Mouse (Mus musculus) kidney, postnatal 10 days (tissue): ENCODE data around the gene Gm10715.
"Not testable (repeated sequence)": the region's sequence is repeated elsewhere in the genome, so short reads cannot be mapped to it uniquely, and the experiment has no call there.

ENCODE experiments used
- DNase-seq: peaks from one replicate; pipeline ENCODE4 v3.0.0; 2021; ENCODE audit warnings: mixed read lengths

Gm10715 gene

DNA sequence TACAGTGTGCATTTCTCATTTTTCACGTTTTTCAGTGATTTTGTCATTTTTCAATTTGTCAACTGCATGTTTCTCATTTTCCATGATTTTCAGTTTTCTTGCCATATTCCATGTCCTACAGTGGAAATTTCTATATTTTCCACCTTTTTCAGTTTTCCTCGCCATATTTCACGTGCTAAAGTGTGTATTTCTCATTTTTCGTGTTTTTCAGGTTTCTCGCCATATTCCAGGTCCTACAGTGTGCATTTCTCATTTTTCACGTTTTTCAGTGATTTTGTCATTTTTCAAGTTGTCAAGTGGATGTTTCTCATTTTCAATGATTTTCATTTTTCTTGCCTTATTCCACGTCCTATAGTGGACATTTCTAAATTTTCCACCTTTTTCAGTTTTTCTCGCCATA is at the start of gene Gm10715:
TSS of gene Gm10715 (plus strand) at position 301 of the 400 bp plus-strand sequence.
- DNase-seq = not testable (repeated sequence)

DNA sequence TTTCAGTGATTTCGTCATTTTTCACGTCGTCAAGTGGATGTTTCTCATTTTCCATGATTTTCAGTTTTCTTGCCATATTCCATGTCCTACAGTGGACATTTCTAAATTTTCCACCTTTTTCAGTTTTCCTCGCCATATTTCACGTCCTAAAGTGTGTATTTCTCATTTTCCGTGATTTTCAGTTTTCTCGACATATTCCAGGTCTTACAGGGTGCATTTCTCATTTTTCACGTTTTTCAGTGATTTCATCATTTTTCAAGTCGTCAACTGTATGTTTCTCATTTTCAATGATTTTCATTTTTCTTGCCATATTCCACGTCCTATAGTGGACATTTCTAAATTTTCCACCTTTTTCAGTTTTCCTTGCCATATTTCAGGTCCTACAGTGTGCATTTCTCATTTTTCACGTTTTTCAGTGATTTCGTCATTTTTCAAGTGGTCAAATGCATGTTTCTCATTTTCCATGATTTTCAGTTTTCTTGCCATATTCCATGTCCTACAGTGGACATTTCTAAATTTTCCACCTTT is 36.2 kb upstream of the Gm10715 start, which contains the start of gene Gm10722:
TSS of gene Gm10722 (plus strand) at position 478 of the 528 bp plus-strand sequence.
- not testable (repeated sequence) for DNase-seq

DNA sequence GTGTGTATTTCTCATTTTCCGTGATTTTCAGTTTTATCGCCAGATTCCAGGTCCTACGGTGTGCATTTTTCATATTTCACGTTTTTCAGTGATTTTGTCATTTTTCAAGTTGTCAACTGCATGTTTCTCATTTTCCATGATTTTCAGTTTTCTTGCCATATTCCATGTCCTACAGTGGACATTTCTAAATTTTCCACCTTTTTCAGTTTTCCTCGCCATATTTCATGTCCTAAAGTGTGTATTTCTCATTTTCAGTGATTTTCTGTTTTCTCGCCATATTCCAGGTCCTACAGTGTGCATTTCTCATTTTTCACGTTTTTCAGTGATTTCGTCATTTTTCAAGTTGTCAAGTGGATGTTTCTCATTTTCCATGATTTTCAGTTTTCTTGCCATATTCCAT is 35.7 kb upstream of the Gm10715 start:
- not testable (repeated sequence) for DNase-seq

DNA sequence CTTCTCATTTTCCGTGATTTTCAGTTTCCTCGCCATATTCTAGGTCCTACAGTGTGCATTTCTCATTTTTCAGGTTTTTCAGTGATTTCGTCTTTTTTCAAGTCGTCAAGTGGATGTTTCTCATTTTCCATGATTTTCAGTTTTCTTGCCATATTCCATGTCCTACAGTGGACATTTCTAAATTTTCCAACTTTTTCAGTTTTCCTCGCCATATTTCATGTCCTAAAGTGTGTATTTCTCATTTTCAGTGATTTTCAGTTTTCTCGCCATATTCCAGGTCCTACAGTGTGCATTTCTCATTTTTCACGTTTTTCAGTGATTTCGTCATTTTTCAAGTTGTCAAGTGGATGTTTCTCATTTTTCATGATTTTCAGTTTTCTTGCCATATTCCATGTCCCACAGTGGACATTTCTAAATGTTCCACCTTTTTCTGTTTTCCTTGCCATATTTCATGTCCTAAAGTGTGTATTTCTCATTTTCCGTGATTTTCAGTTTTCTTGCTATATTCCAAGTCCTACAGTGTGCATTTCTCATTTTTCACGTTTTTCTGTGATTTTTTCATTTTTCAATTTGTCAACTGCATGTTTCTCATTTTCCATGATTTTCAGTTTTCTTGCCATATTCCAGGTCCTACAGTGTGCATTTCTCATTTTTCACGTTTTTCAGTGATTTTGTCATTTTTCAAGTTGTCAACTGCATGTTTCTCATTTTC is 34.6 kb upstream of the Gm10715 start:
- DNase-seq = peak; percentile 97

DNA sequence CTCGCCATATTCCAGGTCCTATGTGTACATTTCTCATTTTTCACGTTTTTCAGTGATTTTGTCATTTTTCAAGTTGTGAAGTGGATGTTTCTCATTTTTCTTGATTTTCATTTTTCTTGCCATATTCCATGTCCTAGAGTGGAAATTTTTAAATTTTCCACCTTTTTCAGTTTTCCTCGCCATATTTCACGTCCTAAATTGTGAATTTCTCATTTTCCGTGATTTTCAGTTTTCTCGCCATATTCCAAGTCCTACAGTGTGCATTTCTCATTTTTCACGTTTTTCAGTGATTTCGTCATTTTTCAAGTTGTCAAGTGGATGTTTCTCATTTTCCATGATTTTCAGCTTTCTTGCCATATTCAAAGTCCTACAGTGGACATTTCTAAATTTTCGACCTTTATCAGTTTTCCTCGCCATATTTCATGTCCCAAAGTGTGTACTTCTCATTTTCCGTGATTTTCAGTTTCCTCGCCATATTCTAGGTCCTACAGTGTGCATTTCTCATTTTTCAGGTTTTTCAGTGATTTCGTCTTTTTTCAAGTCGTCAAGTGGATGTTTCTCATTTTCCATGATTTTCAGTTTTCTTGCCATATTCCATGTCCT is 33.8 kb upstream of the Gm10715 start, which contains the start of gene Gm11168:
TSS of gene Gm11168 (plus strand) at position 553 of the 603 bp plus-strand sequence.
- DNase-seq = not testable (repeated sequence)

DNA sequence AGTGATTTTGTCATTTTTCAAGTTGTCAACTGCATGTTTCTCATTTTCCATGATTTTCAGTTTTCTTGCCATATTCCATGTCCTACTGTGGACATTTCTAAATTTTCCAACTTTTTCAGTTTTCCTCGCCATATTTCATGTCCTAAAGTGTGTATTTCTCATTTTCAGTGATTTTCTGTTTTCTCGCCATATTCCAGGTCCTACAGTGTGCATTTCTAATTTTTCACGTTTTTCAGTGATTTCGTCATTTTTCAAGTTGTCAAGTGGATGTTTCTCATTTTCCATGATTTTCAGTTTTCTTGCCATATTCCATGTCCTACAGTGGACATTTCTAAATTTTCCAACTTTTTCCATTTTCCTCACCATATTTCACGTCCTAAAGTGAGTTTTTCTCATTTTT is 30.5 kb upstream of the Gm10715 start:
- DNase-seq = not testable (repeated sequence)

DNA sequence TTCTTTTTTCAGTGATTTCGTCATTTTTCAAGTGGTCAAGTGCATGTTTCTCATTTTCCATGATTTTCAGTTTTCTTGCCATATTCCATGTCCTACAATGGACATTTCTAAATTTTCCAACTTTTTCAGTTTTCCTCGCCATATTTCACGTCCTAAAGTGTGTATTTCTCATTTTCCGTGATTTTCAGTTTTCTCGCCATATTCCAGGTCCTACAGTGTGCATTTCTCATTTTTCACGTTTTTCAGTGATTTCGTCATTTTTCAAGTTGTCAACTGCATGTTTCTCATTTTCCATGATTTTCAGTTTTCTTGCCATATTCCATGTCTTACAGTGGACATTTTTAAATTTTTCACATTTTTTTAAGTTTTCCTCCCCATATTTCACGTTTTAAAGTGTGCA is 30.0 kb upstream of the Gm10715 start:
- DNase-seq = not testable (repeated sequence)

DNA sequence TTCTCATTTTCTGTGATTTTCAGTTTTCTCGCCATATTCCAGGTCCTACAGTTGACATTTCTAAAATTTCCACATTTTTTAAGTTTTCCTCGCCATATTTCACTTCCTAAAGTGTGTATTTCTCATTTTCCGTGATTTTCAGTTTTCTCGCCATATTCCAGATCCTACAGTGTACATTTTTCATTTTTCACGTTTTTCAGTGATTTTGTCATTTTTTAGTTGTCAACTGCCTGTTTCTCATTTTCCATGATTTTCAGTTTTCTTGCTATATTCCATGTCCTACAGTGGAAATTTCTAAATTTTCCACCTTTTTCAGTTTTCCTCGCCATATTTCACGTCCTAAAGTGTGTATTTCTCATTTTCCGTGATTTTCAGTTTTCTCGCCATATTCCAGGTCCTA is 29.4 kb upstream of the Gm10715 start:
- DNase-seq = not testable (repeated sequence)

DNA sequence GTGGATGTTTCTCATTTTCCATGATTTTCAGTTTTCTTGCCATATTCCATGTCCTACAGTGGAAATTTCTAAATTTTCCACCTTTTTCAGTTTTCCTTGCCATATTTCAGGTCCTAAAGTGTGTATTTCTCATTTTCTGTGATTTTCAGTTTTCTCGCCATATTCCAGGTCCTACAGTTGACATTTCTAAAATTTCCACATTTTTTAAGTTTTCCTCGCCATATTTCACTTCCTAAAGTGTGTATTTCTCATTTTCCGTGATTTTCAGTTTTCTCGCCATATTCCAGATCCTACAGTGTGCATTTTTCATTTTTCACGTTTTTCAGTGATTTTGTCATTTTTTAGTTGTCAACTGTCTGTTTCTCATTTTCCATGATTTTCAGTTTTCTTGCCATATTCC is 27.3 kb upstream of the Gm10715 start:
- not testable (repeated sequence) for DNase-seq

DNA sequence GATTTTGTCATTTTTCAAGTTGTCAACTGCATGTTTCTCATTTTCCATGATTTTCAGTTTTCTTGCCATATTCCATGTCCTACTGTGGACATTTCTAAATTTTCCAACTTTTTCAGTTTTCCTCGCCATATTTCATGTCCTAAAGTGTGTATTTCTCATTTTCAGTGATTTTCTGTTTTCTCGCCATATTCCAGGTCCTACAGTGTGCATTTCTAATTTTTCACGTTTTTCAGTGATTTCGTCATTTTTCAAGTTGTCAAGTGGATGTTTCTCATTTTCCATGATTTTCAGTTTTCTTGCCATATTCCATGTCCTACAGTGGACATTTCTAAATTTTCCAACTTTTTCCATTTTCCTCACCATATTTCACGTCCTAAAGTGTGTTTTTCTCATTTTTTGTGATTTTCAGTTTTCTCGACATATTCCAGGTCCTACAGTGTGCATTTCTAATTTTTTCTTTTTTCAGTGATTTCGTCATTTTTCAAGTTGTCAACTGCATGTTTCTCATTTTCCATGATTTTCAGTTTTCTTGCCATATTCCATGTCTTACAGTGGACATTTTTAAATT is 24.5 kb upstream of the Gm10715 start:
- DNase-seq = not testable (repeated sequence)

DNA sequence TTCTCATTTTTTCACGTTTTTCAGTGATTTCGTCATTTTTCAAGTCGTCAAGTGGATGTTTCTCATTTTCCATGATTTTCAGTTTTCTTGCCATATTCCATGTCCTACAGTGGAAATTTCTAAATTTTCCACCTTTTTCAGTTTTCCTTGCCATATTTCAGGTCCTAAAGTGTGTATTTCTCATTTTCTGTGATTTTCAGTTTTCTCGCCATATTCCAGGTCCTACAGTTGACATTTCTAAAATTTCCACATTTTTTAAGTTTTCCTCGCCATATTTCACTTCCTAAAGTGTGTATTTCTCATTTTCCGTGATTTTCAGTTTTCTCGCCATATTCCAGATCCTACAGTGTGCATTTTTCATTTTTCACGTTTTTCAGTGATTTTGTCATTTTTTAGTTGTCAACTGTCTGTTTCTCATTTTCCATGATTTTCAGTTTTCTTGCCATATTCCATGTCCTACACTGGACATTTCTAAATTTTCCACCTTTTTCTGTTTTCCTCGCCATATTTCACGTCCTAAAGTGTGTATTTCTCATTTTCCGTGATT is 23.9 kb upstream of the Gm10715 start, which contains the start of gene Gm10721:
TSS of gene Gm10721 (plus strand) at position 408 of the 547 bp plus-strand sequence.
- DNase-seq = not testable (repeated sequence)

DNA sequence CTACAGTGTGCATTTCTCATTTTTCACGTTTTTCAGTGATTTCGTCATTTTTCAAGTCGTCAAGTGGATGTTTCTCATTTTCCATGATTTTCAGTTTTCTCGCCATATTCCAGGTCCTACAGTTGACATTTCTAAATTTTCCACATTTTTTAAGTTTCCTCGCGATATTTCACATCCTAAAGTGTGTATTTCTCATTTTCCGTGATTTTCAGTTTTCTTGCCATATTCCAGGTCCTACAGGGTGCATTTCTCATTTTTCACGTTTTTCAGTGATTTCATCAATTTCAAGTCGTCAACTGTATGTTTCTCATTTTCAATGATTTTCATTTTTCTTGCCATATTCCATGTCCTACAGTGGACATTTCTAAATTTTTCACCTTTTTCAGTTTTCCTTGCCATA is 21.3 kb upstream of the Gm10715 start, which contains the start of gene Gm10720:
TSS of gene Gm10720 (plus strand) at position 301 of the 400 bp plus-strand sequence.
- DNase-seq = not testable (repeated sequence)

DNA sequence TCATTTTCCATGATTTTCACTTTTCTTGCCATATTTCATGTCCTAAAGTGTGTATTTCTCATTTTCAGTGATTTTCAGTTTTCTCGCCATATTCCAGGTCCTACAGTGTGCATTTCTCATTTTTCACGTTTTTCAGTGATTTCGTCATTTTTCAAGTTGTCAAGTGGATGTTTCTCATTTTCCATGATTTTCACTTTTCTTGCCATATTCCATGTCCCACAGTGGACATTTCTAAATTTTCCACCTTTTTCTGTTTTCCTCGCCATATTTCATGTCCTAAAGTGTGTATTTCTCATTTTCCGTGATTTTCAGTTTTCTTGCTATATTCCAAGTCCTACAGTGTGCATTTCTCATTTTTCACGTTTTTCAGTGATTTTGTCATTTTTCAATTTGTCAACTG is 20.8 kb upstream of the Gm10715 start:
- not testable (repeated sequence) for DNase-seq

DNA sequence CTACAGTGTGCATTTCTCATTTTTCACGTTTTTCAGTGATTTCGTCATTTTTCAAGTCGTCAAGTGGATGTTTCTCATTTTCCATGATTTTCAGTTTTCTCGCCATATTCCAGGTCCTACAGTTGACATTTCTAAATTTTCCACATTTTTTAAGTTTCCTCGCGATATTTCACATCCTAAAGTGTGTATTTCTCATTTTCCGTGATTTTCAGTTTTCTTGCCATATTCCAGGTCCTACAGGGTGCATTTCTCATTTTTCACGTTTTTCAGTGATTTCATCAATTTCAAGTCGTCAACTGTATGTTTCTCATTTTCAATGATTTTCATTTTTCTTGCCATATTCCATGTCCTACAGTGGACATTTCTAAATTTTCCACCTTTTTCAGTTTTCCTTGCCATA is 19.6 kb upstream of the Gm10715 start, which contains the start of gene Gm10719:
TSS of gene Gm10719 (plus strand) at position 301 of the 400 bp plus-strand sequence.
- not testable (repeated sequence) for DNase-seq

DNA sequence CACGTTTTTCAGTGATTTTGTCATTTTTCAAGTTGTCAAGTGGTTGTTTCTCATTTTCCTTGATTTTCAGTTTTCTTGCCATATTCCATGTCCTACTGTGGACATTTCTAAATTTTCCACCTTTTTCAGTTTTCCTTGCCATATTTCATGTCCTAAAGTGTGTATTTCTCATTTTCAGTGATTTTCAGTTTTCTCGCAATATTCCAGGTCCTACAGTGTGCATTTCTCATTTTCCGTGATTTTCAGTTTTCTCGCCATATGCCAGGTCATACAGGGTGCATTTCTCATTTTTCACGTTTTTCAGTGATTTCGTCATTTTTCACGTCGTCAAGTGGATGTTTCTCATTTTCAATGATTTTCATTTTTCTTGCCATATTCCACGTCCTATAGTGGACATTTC is 17.7 kb upstream of the Gm10715 start:
- peak; percentile 99 for DNase-seq

DNA sequence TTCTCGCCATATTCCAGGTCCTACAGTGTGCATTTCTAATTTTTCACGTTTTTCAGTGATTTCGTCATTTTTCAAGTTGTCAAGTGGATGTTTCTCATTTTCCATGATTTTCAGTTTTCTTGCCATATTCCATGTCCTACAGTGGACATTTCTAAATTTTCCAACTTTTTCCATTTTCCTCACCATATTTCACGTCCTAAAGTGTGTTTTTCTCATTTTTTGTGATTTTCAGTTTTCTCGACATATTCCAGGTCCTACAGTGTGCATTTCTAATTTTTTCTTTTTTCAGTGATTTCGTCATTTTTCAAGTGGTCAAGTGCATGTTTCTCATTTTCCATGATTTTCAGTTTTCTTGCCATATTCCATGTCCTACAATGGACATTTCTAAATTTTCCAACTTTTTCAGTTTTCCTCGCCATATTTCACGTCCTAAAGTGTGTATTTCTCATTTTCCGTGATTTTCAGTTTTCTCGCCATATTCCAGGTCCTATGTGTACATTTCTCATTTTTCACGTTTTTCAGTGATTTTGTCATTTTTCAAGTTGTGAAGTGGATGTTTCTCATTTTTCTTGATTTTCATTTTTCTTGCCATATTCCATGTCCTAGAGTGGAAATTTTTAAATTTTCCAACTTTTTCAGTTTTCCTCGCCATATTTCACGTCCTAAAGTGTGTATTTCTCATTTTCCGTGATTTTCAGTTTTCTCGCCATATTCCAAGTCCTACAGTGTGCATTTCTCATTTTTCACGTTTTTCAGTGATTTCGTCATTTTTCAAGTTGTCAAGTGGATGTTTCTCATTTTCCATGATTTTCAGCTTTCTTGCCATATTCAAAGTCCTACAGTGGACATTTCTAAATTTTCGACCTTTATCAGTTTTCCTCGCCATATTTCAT is 16.6 kb upstream of the Gm10715 start:
- peak; percentile 61 for DNase-seq

DNA sequence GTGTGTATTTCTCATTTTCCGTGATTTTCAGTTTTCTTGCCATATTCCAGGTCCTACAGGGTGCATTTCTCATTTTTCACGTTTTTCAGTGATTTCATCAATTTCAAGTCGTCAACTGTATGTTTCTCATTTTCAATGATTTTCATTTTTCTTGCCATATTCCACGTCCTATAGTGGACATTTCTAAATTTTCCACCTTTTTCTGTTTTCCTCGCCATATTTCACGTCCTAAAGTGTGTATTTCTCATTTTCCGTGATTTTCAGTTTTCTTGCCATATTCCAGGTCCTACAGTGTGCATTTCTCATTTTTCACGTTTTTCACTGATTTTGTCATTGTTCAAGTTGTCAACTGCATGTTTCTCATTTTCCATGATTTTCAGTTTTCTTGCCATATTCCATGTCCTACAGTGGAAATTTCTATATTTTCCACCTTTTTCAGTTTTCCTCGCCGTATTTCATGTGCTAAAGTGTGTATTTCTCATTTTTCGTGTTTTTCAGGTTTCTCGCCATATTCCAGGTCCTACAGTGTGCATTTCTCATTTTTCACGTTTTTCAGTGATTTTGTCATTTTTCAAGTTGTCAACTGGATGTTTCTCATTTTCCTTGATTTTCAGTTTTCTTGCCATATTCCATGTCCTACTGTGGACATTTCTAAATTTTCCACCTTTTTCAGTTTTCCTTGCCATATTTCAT is 14.2 kb upstream of the Gm10715 start:
- not testable (repeated sequence) for DNase-seq

DNA sequence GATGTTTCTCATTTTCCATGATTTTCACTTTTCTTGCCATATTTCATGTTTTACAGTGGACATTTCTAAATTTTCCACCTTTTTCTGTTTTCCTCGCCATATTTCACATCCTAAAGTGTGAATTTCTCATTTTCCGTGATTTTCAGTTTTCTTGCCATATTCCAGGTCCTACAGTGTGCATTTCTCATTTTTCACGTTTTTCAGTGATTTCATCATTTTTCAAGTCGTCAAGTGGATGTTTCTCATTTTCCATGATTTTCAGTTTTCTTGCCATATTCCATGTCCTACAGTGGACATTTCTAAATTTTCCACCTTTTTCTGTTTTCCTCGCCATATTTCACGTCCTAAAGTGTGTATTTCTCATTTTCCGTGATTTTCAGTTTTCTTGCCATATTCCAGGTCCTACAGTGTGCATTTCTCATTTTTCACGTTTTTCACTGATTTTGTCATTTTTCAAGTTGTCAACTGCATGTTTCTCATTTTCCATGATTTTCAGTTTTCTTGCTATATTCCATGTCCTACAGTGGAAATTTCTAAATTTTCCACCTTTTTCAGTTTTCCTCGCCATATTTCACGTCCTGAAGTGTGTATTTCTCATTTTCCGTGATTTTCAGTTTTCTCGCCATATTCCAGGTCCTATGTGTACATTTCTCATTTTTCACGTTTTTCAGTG is 13.2 kb upstream of the Gm10715 start, which contains the start of gene Gm10718:
TSS of gene Gm10718 (plus strand) at position 236 of the 673 bp plus-strand sequence.
- not testable (repeated sequence) for DNase-seq

DNA sequence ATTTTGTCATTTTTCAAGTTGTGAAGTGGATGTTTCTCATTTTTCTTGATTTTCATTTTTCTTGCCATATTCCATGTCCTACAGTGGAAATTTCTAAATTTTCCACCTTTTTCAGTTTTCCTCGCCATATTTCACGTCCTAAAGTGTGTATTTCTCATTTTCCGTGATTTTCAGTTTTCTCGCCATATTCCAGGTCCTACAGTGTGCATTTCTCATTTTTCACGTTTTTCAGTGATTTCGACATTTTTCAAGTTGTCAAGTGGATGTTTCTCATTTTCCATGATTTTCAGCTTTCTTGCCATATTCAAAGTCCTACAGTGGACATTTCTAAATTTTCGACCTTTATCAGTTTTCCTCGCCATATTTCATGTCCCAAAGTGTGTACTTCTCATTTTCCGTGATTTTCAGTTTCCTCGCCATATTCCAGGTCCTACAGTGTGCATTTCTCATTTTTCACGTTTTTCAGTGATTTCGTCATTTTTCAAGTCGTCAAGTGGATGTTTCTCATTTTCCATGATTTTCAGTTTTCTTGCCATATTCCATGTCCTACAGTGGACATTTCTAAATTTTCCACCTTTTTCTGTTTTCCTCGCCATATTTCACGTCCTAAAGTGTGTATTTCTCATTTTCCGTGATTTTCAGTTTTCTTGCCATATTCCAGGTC is 12.6 kb upstream of the Gm10715 start:
- not testable (repeated sequence) for DNase-seq
